Mouse (Mus musculus): ENCODE data around the gene Pakap. TPM values are rescaled to one million over a fixed set of nuclear protein-coding genes. Genes with fewer than 3 reads are reported as not detected.

The Pakap gene
- polyA plus RNA-seq, 1 experiment: not detected

DNA sequence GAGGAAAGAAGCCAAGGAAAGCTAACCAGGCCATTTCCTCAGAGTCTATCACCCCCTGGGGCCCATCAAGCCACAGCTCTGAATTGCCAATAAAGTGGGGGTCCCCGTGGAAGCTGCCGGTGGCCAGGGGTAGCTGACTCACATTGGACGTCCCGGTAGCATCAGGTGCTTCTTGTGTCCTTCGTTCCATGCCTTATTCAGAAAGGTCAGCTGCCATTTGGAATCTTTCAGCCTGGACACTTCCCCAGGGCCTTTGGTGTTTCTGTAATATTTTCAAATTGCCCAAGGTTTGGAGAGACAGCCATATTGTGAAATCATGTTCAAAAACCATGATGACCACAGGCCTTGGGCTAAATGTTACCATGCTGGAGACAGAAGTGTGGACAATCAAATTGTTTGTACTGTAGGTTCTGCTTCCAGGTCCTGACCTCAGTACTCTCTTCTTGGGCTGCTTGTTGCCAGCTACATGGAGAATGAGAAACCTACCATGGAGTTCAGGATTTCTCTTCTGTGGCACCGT lies 17.4 kb downstream of the Pakap start:
- no peak overlapping the region for H3K4me3 ChIP-seq (replicated peaks)
- H3K36me3 ChIP-seq (ENCODE audit: control insufficient read depth): no peaks in the 10 kb centered on the region
- H3K27me3 ChIP-seq (ENCODE audit: control insufficient read depth): no peaks in the 10 kb centered on the region
- H3K4me1 ChIP-seq (ENCODE audit: control insufficient read depth): no peaks in the 10 kb centered on the region
- H3K9me3 ChIP-seq (ENCODE audit: control insufficient read depth, low read length): no peaks in the 10 kb centered on the region
- TF ChIP-seq TAL1 (IDR thresholded peaks at IDR 0.05; ENCODE audit: low read length) (no peak), GATA1 (IDR thresholded peaks at IDR 0.05; ENCODE audit: low read length) (no peak)

DNA sequence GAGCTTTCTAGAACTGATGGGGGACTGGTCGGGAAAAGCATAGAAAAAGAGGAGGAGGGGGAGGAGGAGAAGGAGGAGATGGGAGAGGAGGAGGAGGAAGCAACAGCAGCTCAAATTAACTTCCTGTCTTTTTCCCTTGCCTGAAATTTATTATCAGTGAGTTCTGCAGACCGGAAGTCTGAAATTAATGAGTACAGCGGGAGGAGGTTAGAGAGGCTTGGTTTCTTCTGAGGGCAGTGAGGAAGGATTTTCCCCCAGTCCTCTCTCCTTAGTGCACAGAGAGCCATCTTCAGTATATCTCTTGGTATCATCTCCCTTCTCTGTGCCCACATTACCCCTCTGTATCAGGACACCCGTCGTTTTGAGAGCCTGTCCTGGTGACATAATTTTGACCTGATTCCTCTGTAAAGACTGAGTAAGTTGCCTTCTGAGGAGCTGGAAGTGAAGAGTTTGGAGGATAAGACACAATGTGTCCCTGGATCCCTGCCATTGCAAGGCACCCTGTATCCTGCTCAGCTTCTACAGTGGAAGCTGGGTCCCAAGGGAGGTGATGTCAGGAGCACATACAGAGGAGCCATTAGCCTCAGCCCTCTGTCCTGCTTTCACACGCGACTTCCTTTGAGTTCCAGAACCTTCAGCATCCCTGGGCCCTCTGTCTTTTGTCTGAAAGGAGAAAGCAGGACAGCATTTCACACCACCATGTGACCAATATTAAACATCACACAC lies 19.1 kb downstream of the Pakap start:
- no peaks in the 10 kb centered on the region for H3K27me3 ChIP-seq (ENCODE audit: control insufficient read depth)
- no peak overlapping the region for H3K4me3 ChIP-seq (replicated peaks)
- TF ChIP-seq TAL1 (IDR thresholded peaks at IDR 0.05; ENCODE audit: low read length) (no peak), GATA1 (IDR thresholded peaks at IDR 0.05; ENCODE audit: low read length) (no peak)
- H3K36me3 ChIP-seq (ENCODE audit: control insufficient read depth): no peaks in the 10 kb centered on the region
- no peaks in the 10 kb centered on the region for H3K9me3 ChIP-seq (ENCODE audit: control insufficient read depth, low read length)
- H3K4me1 ChIP-seq (ENCODE audit: control insufficient read depth): no peaks in the 10 kb centered on the region

DNA sequence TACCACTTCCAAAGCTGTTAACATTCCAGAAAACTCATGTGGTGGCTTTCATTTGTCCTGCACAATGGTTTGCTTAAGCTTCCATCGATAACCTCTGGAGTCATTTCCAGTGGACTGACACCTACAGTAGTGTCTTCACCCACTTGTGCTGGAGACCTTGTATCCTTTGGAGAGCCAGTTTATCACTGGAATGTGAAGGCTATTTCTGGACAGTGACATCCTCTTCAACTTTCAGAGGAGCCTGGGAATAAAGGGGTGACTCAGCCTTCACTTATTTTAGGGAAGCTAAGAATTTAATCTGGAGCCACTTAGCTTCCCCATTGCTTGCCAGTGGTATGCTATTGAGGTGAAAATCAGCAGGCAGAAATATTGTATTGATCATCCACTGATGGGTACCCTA lies 20.4 kb downstream of the Pakap start:
- no peak overlapping the region for H3K4me3 ChIP-seq (replicated peaks)
- H3K36me3 ChIP-seq (ENCODE audit: control insufficient read depth): no peaks in the 10 kb centered on the region
- H3K4me1 ChIP-seq (ENCODE audit: control insufficient read depth): no peaks in the 10 kb centered on the region
- no peaks in the 10 kb centered on the region for H3K9me3 ChIP-seq (ENCODE audit: control insufficient read depth, low read length)
- H3K27me3 ChIP-seq (ENCODE audit: control insufficient read depth): no peaks in the 10 kb centered on the region
- TF ChIP-seq TAL1 (IDR thresholded peaks at IDR 0.05; ENCODE audit: low read length) (no peak), GATA1 (IDR thresholded peaks at IDR 0.05; ENCODE audit: low read length) (no peak)

DNA sequence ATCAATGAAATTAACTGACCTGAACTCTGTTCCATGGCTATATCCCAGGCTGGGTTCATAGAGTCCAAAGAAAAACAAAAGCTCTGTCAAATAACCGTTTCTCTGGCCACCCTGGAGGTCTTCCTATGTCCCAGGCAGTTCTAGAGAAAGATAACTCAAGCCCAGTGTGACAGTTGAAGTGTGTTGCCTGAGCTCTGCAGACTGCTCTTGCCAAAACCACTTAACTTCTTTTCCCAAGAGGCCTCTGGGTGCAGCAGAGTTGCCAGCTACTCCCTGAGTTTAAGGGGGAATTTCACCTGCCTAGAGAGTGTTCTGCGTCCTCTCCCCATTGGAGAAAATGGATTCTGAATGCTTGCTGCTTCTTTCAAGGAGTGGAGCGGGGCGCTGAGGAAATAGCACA lies 24.8 kb downstream of the Pakap start:
- no peaks in the 10 kb centered on the region for H3K9me3 ChIP-seq (ENCODE audit: control insufficient read depth, low read length)
- H3K4me1 ChIP-seq (ENCODE audit: control insufficient read depth): no peaks in the 10 kb centered on the region
- no peaks in the 10 kb centered on the region for H3K36me3 ChIP-seq (ENCODE audit: control insufficient read depth)
- TF ChIP-seq GATA1 (IDR thresholded peaks at IDR 0.05; ENCODE audit: low read length) (no peak), TAL1 (IDR thresholded peaks at IDR 0.05; ENCODE audit: low read length) (no peak)
- H3K4me3 ChIP-seq (replicated peaks): no peak overlapping the region
- H3K27me3 ChIP-seq (ENCODE audit: control insufficient read depth): no peaks in the 10 kb centered on the region

DNA sequence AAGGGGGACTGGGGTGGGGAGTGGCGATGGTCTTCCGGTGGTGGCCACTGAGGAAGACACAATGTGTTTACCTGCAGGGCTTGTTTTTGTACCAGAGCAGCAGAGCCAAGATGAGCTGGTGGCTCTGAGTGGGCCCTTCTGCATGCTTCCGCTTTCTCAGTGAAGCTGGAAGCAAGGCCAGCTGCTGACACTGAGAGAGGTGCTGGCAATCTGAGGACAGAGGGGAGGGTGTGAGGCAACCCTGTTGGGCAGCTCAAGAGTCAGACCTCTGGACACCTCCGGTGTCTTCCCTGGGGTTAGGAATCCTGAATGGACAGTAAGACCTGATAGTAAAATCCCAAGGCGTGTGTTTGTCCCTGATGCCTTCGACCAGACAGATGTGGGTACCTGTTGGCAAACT lies 32.0 kb downstream of the Pakap start:
- Histone ChIP-seq H3K9me3 (ENCODE audit: control insufficient read depth, low read length) (no peaks in the 10 kb centered on the region), H3K36me3 (ENCODE audit: control insufficient read depth) (no peaks in the 10 kb centered on the region), H3K27me3 (ENCODE audit: control insufficient read depth) (no peaks in the 10 kb centered on the region), H3K4me3 (replicated peaks) (no peak overlapping the region), H3K4me1 (ENCODE audit: control insufficient read depth) (no peaks in the 10 kb centered on the region)
- no peak for TF ChIP-seq GATA1 (IDR thresholded peaks at IDR 0.05; ENCODE audit: low read length)
- no peak for TF ChIP-seq TAL1 (IDR thresholded peaks at IDR 0.05; ENCODE audit: low read length)

DNA sequence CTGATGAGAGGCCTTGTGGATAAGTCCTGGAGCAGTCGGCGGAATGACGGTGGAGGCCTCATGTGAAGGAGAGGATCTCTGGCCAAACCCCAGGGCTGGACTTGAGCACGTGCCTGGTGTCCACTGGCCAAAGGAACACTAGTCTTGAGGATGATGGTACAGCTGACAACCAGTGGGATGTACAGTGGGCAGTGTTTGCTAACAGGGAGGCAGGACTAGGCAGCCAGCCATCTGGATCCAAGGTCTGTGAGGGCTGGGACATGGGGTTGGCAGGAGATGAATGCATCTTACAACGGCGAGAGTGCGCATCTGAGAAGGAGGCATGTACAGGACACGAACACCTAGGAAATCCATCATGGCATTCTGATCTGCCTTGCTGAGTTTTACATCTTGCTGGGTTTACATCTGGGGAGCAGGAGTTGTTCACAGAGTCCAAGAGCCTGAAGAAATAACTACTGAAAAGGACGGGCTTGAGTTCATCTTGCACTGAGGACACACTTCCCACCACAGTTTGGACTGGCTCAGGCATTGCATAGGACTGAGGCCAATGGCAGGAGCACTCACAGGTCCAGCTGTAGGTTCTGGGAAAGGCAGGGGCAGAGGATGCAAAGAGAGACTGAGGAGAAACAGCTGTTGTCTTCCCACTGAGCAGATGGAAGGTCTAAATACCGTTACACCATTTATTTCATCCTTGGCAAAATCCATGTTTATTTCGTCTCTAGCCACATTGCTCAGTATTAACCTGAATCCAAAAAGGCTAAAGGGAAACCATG lies 32.9 kb downstream of the Pakap start:
- TF ChIP-seq GATA1 (IDR thresholded peaks at IDR 0.05; ENCODE audit: low read length): no peak
- TF ChIP-seq TAL1 (IDR thresholded peaks at IDR 0.05; ENCODE audit: low read length): no peak
- Histone ChIP-seq H3K27me3 (ENCODE audit: control insufficient read depth) (no peaks in the 10 kb centered on the region), H3K4me1 (ENCODE audit: control insufficient read depth) (no peaks in the 10 kb centered on the region)

DNA sequence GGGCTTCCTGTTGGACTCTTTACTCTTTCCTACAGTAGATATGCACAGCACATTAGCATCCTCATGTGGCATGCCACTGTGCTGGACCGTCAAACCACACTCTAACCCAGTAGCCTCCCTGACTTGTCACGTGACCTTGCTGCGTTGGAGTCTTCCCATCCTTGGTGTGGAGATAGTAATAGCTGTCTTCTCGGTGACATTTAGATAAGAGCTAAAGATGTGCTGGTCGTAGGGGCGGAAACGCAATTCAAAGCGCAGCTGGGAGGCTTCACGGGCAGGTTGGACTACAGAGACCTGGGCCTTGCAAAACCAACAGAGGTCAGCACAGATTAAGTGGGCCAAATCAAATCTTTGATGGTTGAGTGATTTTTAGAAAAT lies 33.5 kb downstream of the Pakap start:
- TF ChIP-seq GATA1 (IDR thresholded peaks at IDR 0.05; ENCODE audit: low read length) (no peak), TAL1 (IDR thresholded peaks at IDR 0.05; ENCODE audit: low read length) (no peak)
- Histone ChIP-seq H3K4me3 (replicated peaks) (no peak overlapping the region), H3K27me3 (ENCODE audit: control insufficient read depth) (no peaks in the 10 kb centered on the region), H3K4me1 (ENCODE audit: control insufficient read depth) (no peaks in the 10 kb centered on the region), H3K36me3 (ENCODE audit: control insufficient read depth) (no peaks in the 10 kb centered on the region), H3K9me3 (ENCODE audit: control insufficient read depth, low read length) (no peaks in the 10 kb centered on the region)

More for the DNA sequence above, 32.9 kb downstream of the Pakap start:
- H3K36me3 ChIP-seq (ENCODE audit: control insufficient read depth): no peaks in the 10 kb centered on the region
- H3K9me3 ChIP-seq (ENCODE audit: control insufficient read depth, low read length): no peaks in the 10 kb centered on the region
- H3K4me3 ChIP-seq (replicated peaks): no peak overlapping the region

DNA sequence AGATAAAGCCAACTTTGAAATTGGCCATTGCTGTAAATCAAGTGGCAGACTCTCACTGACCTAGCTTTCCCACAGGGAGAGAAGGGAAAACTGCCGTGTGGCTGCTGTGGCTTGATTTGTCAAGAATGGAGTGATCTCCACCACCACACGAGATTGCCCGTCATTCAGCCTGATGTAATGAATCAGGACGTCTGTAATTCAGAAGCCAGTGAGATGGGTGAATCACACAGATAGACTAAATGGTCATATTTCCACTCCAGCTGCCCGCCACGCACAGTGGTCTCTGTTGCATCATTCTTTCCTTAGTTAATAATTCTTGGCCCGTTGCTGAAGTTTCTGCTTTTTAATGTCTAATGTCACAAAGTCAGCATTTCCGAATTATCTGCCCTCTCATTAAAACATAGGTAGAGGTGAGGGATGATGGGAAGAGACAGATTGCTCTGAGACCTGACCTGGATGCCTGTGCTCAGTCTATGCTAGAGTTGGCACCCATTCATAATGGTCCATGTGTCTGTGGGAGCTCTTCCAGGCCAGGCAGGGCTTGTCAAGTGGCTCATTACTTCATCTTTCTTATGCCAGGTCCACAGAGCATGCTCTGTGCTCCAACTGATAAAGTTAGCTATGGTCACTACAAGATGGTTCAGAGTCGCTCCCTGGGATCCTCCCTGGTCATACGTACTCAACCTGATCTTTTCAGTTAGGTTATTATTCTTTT lies 34.1 kb downstream of the Pakap start:
- no peak for TF ChIP-seq GATA1 (IDR thresholded peaks at IDR 0.05; ENCODE audit: low read length)
- no peak for TF ChIP-seq TAL1 (IDR thresholded peaks at IDR 0.05; ENCODE audit: low read length)
- no peaks in the 10 kb centered on the region for H3K9me3 ChIP-seq (ENCODE audit: control insufficient read depth, low read length)

DNA sequence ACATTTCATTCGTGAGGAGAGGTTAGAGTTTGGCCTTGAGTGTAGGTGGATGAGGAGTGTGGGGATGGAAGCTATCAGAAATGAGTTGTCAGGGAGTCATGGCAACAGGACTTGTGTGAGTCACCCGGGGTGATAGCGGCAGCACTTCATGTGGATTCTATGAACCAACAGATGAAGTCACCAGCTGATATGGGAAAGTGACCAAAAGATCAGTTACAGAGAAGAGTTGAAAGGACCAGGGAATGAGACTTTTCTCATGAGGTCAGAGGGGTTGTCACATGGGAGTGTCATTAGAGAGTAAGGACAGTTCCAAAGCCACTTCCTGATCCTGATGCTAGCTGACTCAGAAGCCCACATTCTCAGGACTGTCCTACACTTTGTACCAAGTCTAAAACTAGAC lies 38.3 kb downstream of the Pakap start:
- no peaks in the 10 kb centered on the region for H3K9me3 ChIP-seq (ENCODE audit: control insufficient read depth, low read length)
- 0 out of 2 replicates have a peak, but pooled peaks cover 2% of the 10 kb centered on the region for H3K27me3 ChIP-seq (ENCODE audit: control insufficient read depth)
- no peak for TF ChIP-seq GATA1 (IDR thresholded peaks at IDR 0.05; ENCODE audit: low read length)
- no peak for TF ChIP-seq TAL1 (IDR thresholded peaks at IDR 0.05; ENCODE audit: low read length)
- no peaks in the 10 kb centered on the region for H3K4me1 ChIP-seq (ENCODE audit: control insufficient read depth)
- H3K4me3 ChIP-seq (replicated peaks): no peak overlapping the region
- H3K36me3 ChIP-seq (ENCODE audit: control insufficient read depth): no peaks in the 10 kb centered on the region

More for the DNA sequence above, 34.1 kb downstream of the Pakap start:
- Histone ChIP-seq H3K36me3 (ENCODE audit: control insufficient read depth) (no peaks in the 10 kb centered on the region), H3K4me3 (replicated peaks) (no peak overlapping the region), H3K4me1 (ENCODE audit: control insufficient read depth) (no peaks in the 10 kb centered on the region), H3K27me3 (ENCODE audit: control insufficient read depth) (no peaks in the 10 kb centered on the region)

Measured in erythroblast, embryonic 14.5 days (primary cell).